Mouse (Mus musculus): Measurements from ENCODE around the gene Zfp536. TPM values are rescaled to one million over a fixed set of nuclear protein-coding genes. Genes with fewer than 3 reads are reported as not detected.

Zfp536 gene
- polyA plus RNA-seq, 1 experiment from 2014 or later, result 8.8 TPM

GRCm38 (mm10) chr7:37624759-37625340 lies 148.6 kb downstream of the Zfp536 start:
- WGBS, result 14% methylated on average over 20 of the region's 20 CpGs
- Histone ChIP-seq H3K4me1 (ENCODE audit: control insufficient read depth, insufficient read depth, low read length) (peaks cover 4% of the 10 kb centered on the region; the same call in 1 of the 2 replicates), H3K4me3 (ENCODE audit: low read length) (peak overlapping the region; percentile 48), H3K9ac (ENCODE audit: low read depth, low read length) (peak overlapping the region; percentile 60), H3K36me3 (ENCODE audit: control insufficient read depth, insufficient read depth, low read length) (no peaks in the 10 kb centered on the region), H3K4me2 (ENCODE audit: low read depth, low read length) (peak overlapping the region; percentile 73), H3K27me3 (replicated peaks; ENCODE audit: control insufficient read depth, insufficient read depth, low read length) (peaks cover 8% of the 10 kb centered on the region; the same call in 1 of the 2 replicates), H3K9me3 (ENCODE audit: control insufficient read depth, low read length) (no peaks in the 10 kb centered on the region), H3K27ac (ENCODE audit: low read length) (no peak overlapping the region)
- ATAC-seq, result peak; percentile 28

GRCm38 (mm10) chr7:37623903-37624758 lies 149.3 kb downstream of the Zfp536 start:
- H3K27ac ChIP-seq (ENCODE audit: low read length), result no peak overlapping the region
- peak overlapping the region; percentile 60 for H3K9ac ChIP-seq (ENCODE audit: low read depth, low read length)

GRCm38 (mm10) chr7:37619254-37619653 lies 154.2 kb downstream of the Zfp536 start:
- no peak for ATAC-seq
- Histone ChIP-seq H3K27me3 (replicated peaks; ENCODE audit: control insufficient read depth, insufficient read depth, low read length) (peaks cover 8% of the 10 kb centered on the region; the same call in 1 of the 2 replicates), H3K4me1 (ENCODE audit: control insufficient read depth, insufficient read depth, low read length) (no peaks in the 10 kb centered on the region), H3K36me3 (ENCODE audit: control insufficient read depth, insufficient read depth, low read length) (no peaks in the 10 kb centered on the region), H3K4me3 (ENCODE audit: low read length) (no peak overlapping the region), H3K9me3 (ENCODE audit: control insufficient read depth, low read length) (no peaks in the 10 kb centered on the region), H3K4me2 (ENCODE audit: low read depth, low read length) (no peak overlapping the region), H3K27ac (ENCODE audit: low read length) (no peak overlapping the region), H3K9ac (ENCODE audit: low read depth, low read length) (no peak overlapping the region)
- WGBS, result 71% methylated on average over 7 of the region's 7 CpGs

More at GRCm38 (mm10) chr7:37623903-37624758, 149.3 kb downstream of the Zfp536 start:
- no peaks in the 10 kb centered on the region for H3K9me3 ChIP-seq (ENCODE audit: control insufficient read depth, low read length)
- H3K4me3 ChIP-seq (ENCODE audit: low read length), result peak overlapping the region; percentile 48
- no peaks in the 10 kb centered on the region for H3K36me3 ChIP-seq (ENCODE audit: control insufficient read depth, insufficient read depth, low read length)
- peaks cover 4% of the 10 kb centered on the region; the same call in 1 of the 2 replicates for H3K4me1 ChIP-seq (ENCODE audit: control insufficient read depth, insufficient read depth, low read length)
- H3K27me3 ChIP-seq (replicated peaks; ENCODE audit: control insufficient read depth, insufficient read depth, low read length), result peaks cover 8% of the 10 kb centered on the region; the same call in 1 of the 2 replicates
- ATAC-seq, result peak; percentile 63
- H3K4me2 ChIP-seq (ENCODE audit: low read depth, low read length), result peak overlapping the region; percentile 73
- WGBS, result 2% methylated on average over 51 of the region's 62 CpGs

- Histone ChIP-seq H3K4me1 (ENCODE audit: control insufficient read depth, insufficient read depth, low read length) (no peaks in the 10 kb centered on the region), H3K27ac (ENCODE audit: low read length) (no peak overlapping the region), H3K27me3 (replicated peaks; ENCODE audit: control insufficient read depth, insufficient read depth, low read length) (no peaks in the 10 kb centered on the region), H3K36me3 (ENCODE audit: control insufficient read depth, insufficient read depth, low read length) (no peaks in the 10 kb centered on the region), H3K4me2 (ENCODE audit: low read depth, low read length) (no peak overlapping the region), H3K4me3 (ENCODE audit: low read length) (no peak overlapping the region), H3K9me3 (ENCODE audit: control insufficient read depth, low read length) (no peaks in the 10 kb centered on the region), H3K9ac (ENCODE audit: low read depth, low read length) (no peak overlapping the region)
- ATAC-seq, result no peak
- 73% methylated on average over 2 of the region's 2 CpGs for WGBS
Measured at GRCm38 (mm10) chr7:37617880-37618279, 155.6 kb downstream of the Zfp536 start.

GRCm38 (mm10) chr7:37615932-37616331 lies 157.5 kb downstream of the Zfp536 start:
- H3K9ac ChIP-seq (ENCODE audit: low read depth, low read length), result no peak overlapping the region
- 87% methylated on average over 4 of the region's 4 CpGs for WGBS
- no peak for ATAC-seq
- no peak overlapping the region for H3K4me3 ChIP-seq (ENCODE audit: low read length)
- H3K27ac ChIP-seq (ENCODE audit: low read length), result no peak overlapping the region
- no peaks in the 10 kb centered on the region for H3K27me3 ChIP-seq (replicated peaks; ENCODE audit: control insufficient read depth, insufficient read depth, low read length)
- H3K36me3 ChIP-seq (ENCODE audit: control insufficient read depth, insufficient read depth, low read length), result no peaks in the 10 kb centered on the region
- H3K4me2 ChIP-seq (ENCODE audit: low read depth, low read length), result no peak overlapping the region
- no peaks in the 10 kb centered on the region for H3K9me3 ChIP-seq (ENCODE audit: control insufficient read depth, low read length)
- no peaks in the 10 kb centered on the region for H3K4me1 ChIP-seq (ENCODE audit: control insufficient read depth, insufficient read depth, low read length)

GRCm38 (mm10) chr7:37614381-37614780 lies 159.1 kb downstream of the Zfp536 start:
- no peaks in the 10 kb centered on the region for H3K27me3 ChIP-seq (replicated peaks; ENCODE audit: control insufficient read depth, insufficient read depth, low read length)
- H3K4me2 ChIP-seq (ENCODE audit: low read depth, low read length), result no peak overlapping the region
- H3K27ac ChIP-seq (ENCODE audit: low read length), result no peak overlapping the region
- H3K9me3 ChIP-seq (ENCODE audit: control insufficient read depth, low read length), result no peaks in the 10 kb centered on the region
- WGBS, result 48% methylated on average over 10 of the region's 10 CpGs
- no peak for ATAC-seq
- no peaks in the 10 kb centered on the region for H3K4me1 ChIP-seq (ENCODE audit: control insufficient read depth, insufficient read depth, low read length)
- no peak overlapping the region for H3K4me3 ChIP-seq (ENCODE audit: low read length)
- no peaks in the 10 kb centered on the region for H3K36me3 ChIP-seq (ENCODE audit: control insufficient read depth, insufficient read depth, low read length)
- H3K9ac ChIP-seq (ENCODE audit: low read depth, low read length), result no peak overlapping the region

- H3K4me1 ChIP-seq (ENCODE audit: control insufficient read depth, insufficient read depth, low read length), result no peaks in the 10 kb centered on the region
- no peaks in the 10 kb centered on the region for H3K9me3 ChIP-seq (ENCODE audit: control insufficient read depth, low read length)
- no peak overlapping the region for H3K27ac ChIP-seq (ENCODE audit: low read length)
- no peaks in the 10 kb centered on the region for H3K36me3 ChIP-seq (ENCODE audit: control insufficient read depth, insufficient read depth, low read length)
- H3K4me2 ChIP-seq (ENCODE audit: low read depth, low read length), result no peak overlapping the region
- H3K9ac ChIP-seq (ENCODE audit: low read depth, low read length), result no peak overlapping the region
- WGBS, result 93% methylated on average over 14 of the region's 14 CpGs
- ATAC-seq, result no peak
- no peaks in the 10 kb centered on the region for H3K27me3 ChIP-seq (replicated peaks; ENCODE audit: control insufficient read depth, insufficient read depth, low read length)
- H3K4me3 ChIP-seq (ENCODE audit: low read length), result no peak overlapping the region
Measured at GRCm38 (mm10) chr7:37608556-37608955, 164.9 kb downstream of the Zfp536 start.

- Histone ChIP-seq H3K27ac (ENCODE audit: low read length) (no peak overlapping the region), H3K9ac (ENCODE audit: low read depth, low read length) (no peak overlapping the region), H3K27me3 (replicated peaks; ENCODE audit: control insufficient read depth, insufficient read depth, low read length) (no peaks in the 10 kb centered on the region), H3K4me3 (ENCODE audit: low read length) (no peak overlapping the region), H3K36me3 (ENCODE audit: control insufficient read depth, insufficient read depth, low read length) (no peaks in the 10 kb centered on the region), H3K4me2 (ENCODE audit: low read depth, low read length) (no peak overlapping the region), H3K9me3 (ENCODE audit: control insufficient read depth, low read length) (no peaks in the 10 kb centered on the region), H3K4me1 (ENCODE audit: control insufficient read depth, insufficient read depth, low read length) (no peaks in the 10 kb centered on the region)
- no peak for ATAC-seq
- 90% methylated on average over 6 of the region's 6 CpGs for WGBS
Measured at GRCm38 (mm10) chr7:37607906-37608305, 165.5 kb downstream of the Zfp536 start.

GRCm38 (mm10) chr7:37606472-37606871 lies 167.0 kb downstream of the Zfp536 start:
- Histone ChIP-seq H3K36me3 (ENCODE audit: control insufficient read depth, insufficient read depth, low read length) (no peaks in the 10 kb centered on the region), H3K9me3 (ENCODE audit: control insufficient read depth, low read length) (no peaks in the 10 kb centered on the region), H3K9ac (ENCODE audit: low read depth, low read length) (no peak overlapping the region), H3K4me2 (ENCODE audit: low read depth, low read length) (no peak overlapping the region), H3K4me1 (ENCODE audit: control insufficient read depth, insufficient read depth, low read length) (no peaks in the 10 kb centered on the region), H3K27ac (ENCODE audit: low read length) (no peak overlapping the region), H3K27me3 (replicated peaks; ENCODE audit: control insufficient read depth, insufficient read depth, low read length) (no peaks in the 10 kb centered on the region), H3K4me3 (ENCODE audit: low read length) (no peak overlapping the region)
- ATAC-seq, result no peak
- 80% methylated on average over 5 of the region's 5 CpGs for WGBS
